Mouse (Mus musculus) forebrain, embryonic 16.5 days (tissue): ENCODE data around the gene St8sia6. TPM values are rescaled to one million over a fixed set of nuclear protein-coding genes. Genes with fewer than 3 reads are reported as not detected.

Experiments used
- ATAC-seq: fragments of 200-750 bp; cut with Nextera tagmentation; 2 replicates; pipeline ENCODE4 v1.8.0; 2017; ENCODE audit warnings: mild to moderate bottlenecking, moderate library complexity
- H3K27ac ChIP-seq: fragments of 300-500 bp; sonication (generic); 2 replicates; pipeline ENCODE4 v1.5.1; 2014; ENCODE audit warnings: low read length, control low read depth
- H3K27me3 ChIP-seq: fragments of 300-500 bp; sonication (generic); replicated peaks from 2 replicates; pipeline ENCODE4 v1.6.1; 2014; ENCODE audit warnings: low read length; ENCODE audit not compliant: control insufficient read depth, insufficient read depth
- H3K36me3 ChIP-seq: fragments of 300-500 bp; sonication (generic); 2 replicates; pipeline ENCODE4 v1.6.1; 2014; ENCODE audit not compliant: control insufficient read depth, insufficient read depth
- H3K4me1 ChIP-seq: fragments of 300-500 bp; sonication (generic); replicated peaks from 2 replicates; pipeline ENCODE4 v1.6.1; 2014; ENCODE audit warnings: low read length; ENCODE audit not compliant: control insufficient read depth, insufficient read depth
- H3K4me2 ChIP-seq: fragments of 300-500 bp; sonication (generic); 2 replicates; pipeline ENCODE4 v1.6.1; 2014; ENCODE audit warnings: mild to moderate bottlenecking, low read length, control low read depth
- H3K4me3 ChIP-seq: fragments of 300-500 bp; sonication (generic); replicated peaks from 2 replicates; pipeline ENCODE4 v1.5.1; 2014; ENCODE audit warnings: mild to moderate bottlenecking, low read length, control low read depth
- H3K9ac ChIP-seq: fragments of 300-500 bp; sonication (generic); replicated peaks from 2 replicates; pipeline ENCODE4 v1.6.1; 2014; ENCODE audit warnings: low read depth, low read length, control low read depth
- H3K9me3 ChIP-seq: fragments of 300-500 bp; sonication (generic); 2 replicates; pipeline ENCODE4 v1.6.1; 2016; ENCODE audit warnings: low read length; ENCODE audit not compliant: control insufficient read depth
- polyA plus RNA-seq: library from polyadenylated mRNA; unstranded; fragments of >200 nt; fragmentation: Nextera tagmentation; extraction: Ambion mirVana; gene quantifications from 2 replicates; pipeline ENCODE4 v1.2.1, GENCODE M21; 2015

The St8sia6 gene
- polyA plus RNA-seq, 1 experiment from 2014 or later: 0.30 TPM

GRCm38 (mm10) chr2:13603093-13603492 lies 190.8 kb downstream of the St8sia6 start:
- Histone ChIP-seq H3K9me3 (no peaks in the 10 kb centered on the region), H3K9ac (no peak overlapping the region), H3K27me3 (no peaks in the 10 kb centered on the region), H3K4me2 (no peak overlapping the region), H3K4me3 (no peak overlapping the region), H3K27ac (no peak overlapping the region), H3K4me1 (no peaks in the 10 kb centered on the region), H3K36me3 (no peaks in the 10 kb centered on the region)
- no peak for ATAC-seq

Other genes with a start within 250 kb of the St8sia6 start
- gene Trdmt1, start 249.4 kb downstream of the St8sia6 start, polyA plus RNA-seq: 8.3 and 9.6 TPM in 2 replicates
- gene Vim, start 220.1 kb downstream of the St8sia6 start, polyA plus RNA-seq: 408 and 544 TPM in 2 replicates